Mouse (Mus musculus) bone marrow, adult 2 months (tissue): ENCODE results near the gene Angpt4. TPM values are rescaled to one million over a fixed set of nuclear protein-coding genes. Genes with fewer than 3 reads are reported as not detected.
A peak's percentile ranks its signal among the peaks of the same experiment; 100 is the strongest.

Source experiments
- H3K27ac ChIP-seq: fragments of 200-500 bp; 2 replicates; pipeline ENCODE4 v1.5.1; 2012; ENCODE audit warnings: low read depth, mild to moderate bottlenecking, control low read depth, inconsistent platforms, low read length; ENCODE audit not compliant: control insufficient read depth, poor library complexity, insufficient read depth
- H3K4me1 ChIP-seq: fragments of 200-500 bp; 2 replicates; pipeline ENCODE4 v1.6.1; 2011; ENCODE audit warnings: low read length; ENCODE audit not compliant: control insufficient read depth, insufficient read depth
- H3K4me3 ChIP-seq: fragments of 200-500 bp; replicated peaks from 2 replicates; pipeline ENCODE3; 2011; ENCODE audit warnings: mild to moderate bottlenecking, low read depth, low read length, control low read depth; ENCODE audit not compliant: control insufficient read depth
- CTCF ChIP-seq: fragments of 200-500 bp; IDR thresholded peaks from 2 replicates; pipeline ENCODE4 v1.5.1; 2011; ENCODE audit warnings: low read length, control low read depth; ENCODE audit not compliant: control insufficient read depth, insufficient read depth
- POLR2A ChIP-seq: fragments of 200-500 bp; IDR thresholded peaks from 2 replicates; pipeline ENCODE4 v1.6.1; 2011; ENCODE audit warnings: low read depth, mild to moderate bottlenecking, control low read depth, low read length, borderline replicate concordance; ENCODE audit not compliant: control insufficient read depth
- WGBS: fragments of 180-500 bp; shearing (Covaris S2); methylation state at CpG from one replicate; pipeline ENCODE4 v1.1.7; 2018; 5-methylcytosine and 5-hydroxymethylcytosine counted together
- polyA plus RNA-seq: library from polyadenylated mRNA; stranded (reverse); fragments of >200 nt; gene quantifications from 2 replicates; pipeline ENCODE4 v1.2.4, GENCODE M21; 2011; ENCODE audit warnings: low replicate concordance; ENCODE audit not compliant: missing spikeins, insufficient read depth, insufficient read length

Angpt4 gene
- polyA plus RNA-seq, 1 experiment = 2.1 TPM

DNA sequence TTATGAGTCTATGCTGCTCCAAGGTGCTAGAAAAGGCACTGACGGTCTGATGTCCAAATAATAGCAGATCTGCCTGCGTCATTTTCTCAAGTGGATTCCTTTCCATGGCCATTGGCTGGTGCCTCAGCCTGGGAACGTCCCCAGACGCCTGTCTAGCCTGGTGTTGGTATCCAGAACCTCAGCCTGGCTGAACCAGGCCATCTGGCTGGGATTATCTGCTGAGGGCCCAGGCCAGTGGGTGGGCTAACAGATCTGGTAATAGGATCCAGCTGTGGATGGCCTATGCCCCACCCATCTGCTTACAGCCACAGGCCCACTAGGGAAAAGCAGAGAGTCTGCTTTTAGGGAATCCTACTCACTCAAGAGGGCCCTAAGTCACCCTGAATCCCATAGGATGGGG, 10.6 kb downstream of the Angpt4 start:
- no peak overlapping the region for H3K27ac ChIP-seq
- 78% methylated on average over 4 of the region's 4 CpGs for WGBS

DNA sequence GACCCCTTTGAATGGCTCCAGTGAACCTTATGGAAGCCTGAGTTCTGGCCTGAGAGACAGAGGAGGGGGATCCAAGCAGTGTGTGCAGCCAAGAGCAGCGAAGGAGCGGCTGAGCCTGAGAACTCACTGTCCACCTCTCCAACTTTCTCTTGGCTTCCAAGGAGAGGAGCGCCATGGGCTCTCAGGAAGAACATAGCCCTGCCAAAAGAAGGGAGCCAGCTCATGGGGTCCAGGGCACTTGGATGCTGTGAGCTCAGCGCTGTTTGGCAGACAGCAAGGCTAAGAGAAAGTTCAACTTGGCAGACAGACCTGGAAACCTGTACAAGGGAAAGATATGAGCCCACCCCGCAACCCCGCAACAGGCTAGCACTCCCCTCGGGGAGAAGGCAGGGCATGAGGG, 13.3 kb downstream of the Angpt4 start:
- no peaks in the 10 kb centered on the region for H3K4me1 ChIP-seq
- no peak overlapping the region for H3K4me3 ChIP-seq
- H3K27ac ChIP-seq = no peak overlapping the region
- TF ChIP-seq POLR2A = no peak
- no peak for TF ChIP-seq CTCF
- 82% methylated on average over 7 of the region's 7 CpGs for WGBS

More for the DNA sequence above, 10.6 kb downstream of the Angpt4 start:
- TF ChIP-seq CTCF (no peak), POLR2A (no peak)
- Histone ChIP-seq H3K4me3 (no peak overlapping the region), H3K4me1 (no peaks in the 10 kb centered on the region)

GRCm38 (mm10) chr2:151925715-151926114, 14.7 kb downstream of the Angpt4 start:
- 66% methylated on average over 4 of the region's 4 CpGs for WGBS
- Histone ChIP-seq H3K4me1 (no peaks in the 10 kb centered on the region), H3K4me3 (no peak overlapping the region), H3K27ac (no peak overlapping the region)
- TF ChIP-seq POLR2A (no peak), CTCF (no peak)

- Histone ChIP-seq H3K27ac (no peak overlapping the region), H3K4me3 (no peak overlapping the region), H3K4me1 (no peaks in the 10 kb centered on the region)
- 90% methylated on average over 11 of the region's 11 CpGs for WGBS
- TF ChIP-seq CTCF = no peak
These were observed 16.1 kb downstream of the Angpt4 start for GRCm38 (mm10) chr2:151927103-151927502.

DNA sequence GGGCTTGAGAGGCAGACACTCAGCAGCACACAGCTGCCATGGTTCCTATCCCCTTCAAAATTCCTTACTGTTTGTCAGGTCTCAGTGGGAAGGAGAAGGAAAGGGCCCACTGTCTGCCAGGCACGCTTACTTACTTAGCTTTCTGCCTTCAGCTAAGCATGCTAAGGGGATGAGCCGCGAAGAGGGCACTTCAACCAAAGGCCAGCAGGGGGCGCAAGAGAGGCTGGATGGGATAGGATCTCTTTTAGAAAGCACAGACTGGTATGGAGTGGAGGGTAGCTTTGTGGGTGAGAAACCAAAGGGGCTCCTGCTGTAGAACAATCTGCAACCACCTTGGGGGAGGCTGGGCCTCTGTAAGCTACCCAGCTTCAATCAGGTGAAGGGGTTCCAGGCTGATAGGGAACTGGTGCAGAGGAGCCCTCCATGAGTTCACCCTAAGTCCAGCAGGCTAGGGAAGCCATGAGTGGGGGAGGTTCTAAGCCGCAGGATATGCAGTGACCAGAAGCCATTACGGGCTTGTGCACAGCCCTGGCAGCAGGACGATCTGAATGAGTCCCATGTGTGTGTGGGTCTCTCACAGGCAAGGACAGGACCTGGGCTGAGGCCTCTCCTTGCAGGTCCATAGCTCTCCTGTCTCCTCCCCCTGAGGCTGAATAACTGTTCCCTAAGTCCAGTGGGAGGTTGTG, 19.5 kb downstream of the Angpt4 start:
- 30% methylated on average over 7 of the region's 7 CpGs for WGBS
- H3K4me1 ChIP-seq = no peaks in the 10 kb centered on the region

GRCm38 (mm10) chr2:151937893-151938292, 26.9 kb downstream of the Angpt4 start:
- H3K4me1 ChIP-seq = no peaks in the 10 kb centered on the region
- H3K27ac ChIP-seq = no peak overlapping the region
- no peak overlapping the region for H3K4me3 ChIP-seq
- WGBS = 8% methylated on average over 3 of the region's 3 CpGs
- TF ChIP-seq POLR2A = no peak
- TF ChIP-seq CTCF = no peak

More for the DNA sequence above, 19.5 kb downstream of the Angpt4 start:
- Histone ChIP-seq H3K27ac (no peak overlapping the region), H3K4me3 (no peak overlapping the region)
- peak; percentile 88 for TF ChIP-seq CTCF
- TF ChIP-seq POLR2A = no peak

DNA sequence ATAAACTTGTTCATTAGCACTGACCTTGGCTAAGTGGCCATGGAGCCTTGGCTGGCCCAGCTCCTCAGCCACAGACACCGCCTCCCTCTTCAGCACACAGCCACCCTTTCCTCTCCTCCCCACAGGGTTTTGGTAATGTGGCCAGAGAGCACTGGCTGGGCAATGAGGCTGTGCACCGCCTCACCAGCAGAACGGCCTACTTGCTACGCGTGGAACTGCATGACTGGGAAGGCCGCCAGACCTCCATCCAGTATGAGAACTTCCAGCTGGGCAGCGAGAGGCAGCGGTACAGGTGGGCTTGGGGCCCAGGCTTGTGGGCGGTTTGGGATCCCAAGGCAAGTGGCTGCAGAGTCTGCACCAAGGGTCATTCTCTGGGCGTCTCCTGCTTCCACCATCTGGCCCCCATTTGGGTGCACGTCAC, 27.8 kb downstream of the Angpt4 start:
- H3K27ac ChIP-seq = no peak overlapping the region
- TF ChIP-seq POLR2A (no peak), CTCF (no peak)
- no peaks in the 10 kb centered on the region for H3K4me1 ChIP-seq
- H3K4me3 ChIP-seq = no peak overlapping the region
- 58% methylated on average over 11 of the region's 11 CpGs for WGBS

GRCm38 (mm10) chr2:151939651-151940420, 28.8 kb downstream of the Angpt4 start:
- 43% methylated on average over 5 of the region's 5 CpGs for WGBS
- no peak overlapping the region for H3K27ac ChIP-seq
- TF ChIP-seq POLR2A (no peak), CTCF (no peak)
- no peak overlapping the region for H3K4me3 ChIP-seq
- no peaks in the 10 kb centered on the region for H3K4me1 ChIP-seq
